Mouse (Mus musculus) induced T-regulatory cell, adult 2 months (primary cell): ENCODE measurements around the gene Coro1c.

Experiments used
- DNase-seq: peaks from one replicate; pipeline ENCODE4 v3.0.0-alpha.2; 2012; ENCODE audit warnings: low read depth

The Coro1c gene

DNA sequence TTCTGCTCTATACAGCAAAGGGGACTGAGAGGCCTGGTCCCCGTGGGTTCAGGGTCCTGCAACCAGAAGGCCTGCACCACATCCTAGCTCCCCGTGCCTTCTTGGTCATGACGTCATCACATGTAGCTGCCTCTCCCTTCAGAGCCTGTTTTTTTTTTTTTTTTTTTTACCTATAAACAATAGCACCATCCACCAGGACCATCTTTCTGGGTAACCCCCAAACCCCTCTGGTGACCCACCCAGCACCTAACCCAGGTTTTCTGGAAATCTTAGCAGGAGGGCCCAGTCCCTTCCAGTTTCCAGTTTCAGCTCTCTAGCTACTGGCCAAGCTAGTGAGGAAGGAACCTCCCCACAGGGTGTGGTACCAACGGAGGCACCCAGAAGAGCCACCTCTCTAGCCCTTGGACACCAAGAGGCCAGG is 80.6 kb downstream of the Coro1c start:
- DNase-seq, result peak; percentile 84

DNA sequence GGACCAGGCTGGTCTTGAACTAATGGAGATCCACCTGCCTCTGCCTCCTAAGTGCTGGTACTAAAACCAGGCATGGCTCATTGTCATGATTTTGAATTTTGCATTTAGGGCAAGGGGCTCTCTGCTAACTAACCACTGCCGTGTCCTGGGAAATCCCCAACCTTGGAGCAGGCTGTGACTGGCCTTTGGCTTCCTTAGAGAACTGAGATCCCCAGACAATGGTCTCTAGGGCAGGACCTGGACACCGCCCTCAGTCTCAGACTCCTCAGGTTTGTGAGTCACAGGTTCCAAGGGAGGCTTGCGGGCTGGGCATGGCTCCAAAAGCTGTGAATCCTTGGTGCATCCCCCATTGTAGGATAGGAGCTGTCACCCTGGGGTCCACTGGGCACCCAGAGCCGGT is 81.9 kb downstream of the Coro1c start:
- peak; percentile 76 for DNase-seq

DNA sequence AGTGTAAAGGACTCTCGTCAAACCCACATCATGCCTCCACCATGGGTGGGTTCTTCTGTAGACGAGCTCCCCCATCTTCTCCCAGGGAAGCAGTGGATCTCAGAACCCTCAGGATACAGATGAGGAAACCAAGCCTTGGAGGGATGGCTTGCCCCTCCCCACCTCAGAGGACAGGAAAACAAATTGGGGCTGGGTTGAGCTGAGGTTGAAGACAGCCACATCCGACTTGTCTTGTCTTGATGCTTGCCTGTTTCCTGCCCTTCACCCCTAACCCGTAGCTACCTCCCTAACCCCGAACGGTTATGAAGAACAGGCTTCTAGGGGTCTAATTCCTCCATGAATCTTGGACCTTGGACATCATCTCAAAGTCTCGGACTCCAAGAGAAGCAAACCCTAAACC is 83.0 kb downstream of the Coro1c start:
- DNase-seq, result peak; percentile 87

DNA sequence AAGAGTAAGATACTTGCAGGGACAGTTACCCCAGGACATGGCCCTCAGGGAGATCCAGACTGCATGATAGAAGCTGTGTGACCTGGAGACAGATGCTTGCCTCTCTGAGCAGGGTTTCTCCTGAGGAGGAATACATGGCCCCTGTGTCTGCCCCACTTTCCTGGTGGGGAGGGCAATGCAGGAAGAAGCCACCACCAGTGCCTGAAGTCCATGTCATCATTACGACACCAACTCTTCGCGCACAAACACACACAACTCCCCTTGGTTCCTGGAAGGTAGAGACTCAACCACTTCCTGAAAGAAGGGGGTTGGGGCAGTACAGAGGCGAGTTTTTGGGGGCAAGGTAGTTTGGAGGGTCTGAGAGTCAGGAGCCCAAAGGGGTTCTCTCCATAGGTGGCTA is 84.3 kb downstream of the Coro1c start:
- DNase-seq, result peak; percentile 83

DNA sequence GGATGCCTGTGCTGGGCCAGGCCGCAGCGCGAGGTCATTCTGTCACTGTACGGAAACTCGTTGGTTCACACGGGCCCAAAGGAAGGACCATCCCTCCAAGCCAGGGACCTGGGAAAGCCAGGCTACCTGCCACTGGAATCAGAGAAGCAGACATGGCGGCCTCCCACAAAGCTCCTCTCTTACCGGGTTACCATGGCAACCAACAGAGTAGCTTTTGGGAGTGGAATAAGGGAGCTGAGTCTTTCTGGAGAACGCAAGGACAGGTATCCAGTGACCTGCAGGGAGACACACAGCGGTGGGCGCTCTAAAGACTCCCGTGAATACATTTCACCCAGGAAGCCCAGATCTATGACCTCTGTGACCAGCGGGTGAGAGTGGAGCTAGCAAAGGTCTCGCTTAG is 90.0 kb downstream of the Coro1c start:
- DNase-seq, result no peak

DNA sequence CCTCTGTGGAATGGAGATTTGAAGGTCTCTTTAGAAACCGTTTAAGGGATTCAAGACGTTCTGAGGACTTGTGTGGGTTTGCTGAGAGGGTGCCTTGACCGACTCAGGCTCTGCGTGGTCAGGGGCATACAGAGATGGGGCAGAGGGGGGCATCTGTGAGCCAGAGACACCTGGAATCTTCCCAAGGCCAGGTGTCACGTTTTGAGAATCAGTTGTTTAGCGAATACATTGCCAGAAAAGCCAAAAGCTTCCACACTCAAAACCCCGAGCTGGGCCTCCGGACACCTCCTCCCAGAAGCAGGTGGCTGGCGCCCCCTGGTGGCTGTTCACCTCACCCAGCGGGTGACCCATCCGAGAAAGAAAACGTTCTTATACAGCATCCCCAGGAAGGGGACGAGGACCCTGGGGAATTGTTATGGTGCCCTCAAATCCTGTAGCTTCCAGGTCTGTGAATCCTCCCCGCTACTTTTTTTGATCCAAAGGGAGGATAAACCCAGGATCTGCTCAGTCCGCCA is 92.9 kb downstream of the Coro1c start:
- peak; percentile 91 for DNase-seq

DNA sequence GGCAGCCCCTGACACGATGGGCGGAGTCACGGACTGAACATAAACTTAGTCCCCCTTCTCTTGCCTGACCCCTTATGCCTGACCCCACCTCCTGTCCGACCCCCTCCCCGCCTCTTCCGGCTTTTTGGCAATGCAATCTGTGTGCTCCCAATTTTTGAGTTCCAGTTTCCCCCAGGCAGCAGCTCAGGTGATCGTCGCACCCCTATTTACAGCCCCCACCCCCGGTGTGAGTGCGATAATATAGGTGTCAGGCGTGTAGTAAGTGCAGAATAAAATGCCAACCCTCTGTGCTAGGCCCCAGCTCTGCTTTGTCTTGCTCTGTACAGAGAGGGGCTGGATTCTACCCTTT is 93.5 kb downstream of the Coro1c start:
- no peak for DNase-seq

DNA sequence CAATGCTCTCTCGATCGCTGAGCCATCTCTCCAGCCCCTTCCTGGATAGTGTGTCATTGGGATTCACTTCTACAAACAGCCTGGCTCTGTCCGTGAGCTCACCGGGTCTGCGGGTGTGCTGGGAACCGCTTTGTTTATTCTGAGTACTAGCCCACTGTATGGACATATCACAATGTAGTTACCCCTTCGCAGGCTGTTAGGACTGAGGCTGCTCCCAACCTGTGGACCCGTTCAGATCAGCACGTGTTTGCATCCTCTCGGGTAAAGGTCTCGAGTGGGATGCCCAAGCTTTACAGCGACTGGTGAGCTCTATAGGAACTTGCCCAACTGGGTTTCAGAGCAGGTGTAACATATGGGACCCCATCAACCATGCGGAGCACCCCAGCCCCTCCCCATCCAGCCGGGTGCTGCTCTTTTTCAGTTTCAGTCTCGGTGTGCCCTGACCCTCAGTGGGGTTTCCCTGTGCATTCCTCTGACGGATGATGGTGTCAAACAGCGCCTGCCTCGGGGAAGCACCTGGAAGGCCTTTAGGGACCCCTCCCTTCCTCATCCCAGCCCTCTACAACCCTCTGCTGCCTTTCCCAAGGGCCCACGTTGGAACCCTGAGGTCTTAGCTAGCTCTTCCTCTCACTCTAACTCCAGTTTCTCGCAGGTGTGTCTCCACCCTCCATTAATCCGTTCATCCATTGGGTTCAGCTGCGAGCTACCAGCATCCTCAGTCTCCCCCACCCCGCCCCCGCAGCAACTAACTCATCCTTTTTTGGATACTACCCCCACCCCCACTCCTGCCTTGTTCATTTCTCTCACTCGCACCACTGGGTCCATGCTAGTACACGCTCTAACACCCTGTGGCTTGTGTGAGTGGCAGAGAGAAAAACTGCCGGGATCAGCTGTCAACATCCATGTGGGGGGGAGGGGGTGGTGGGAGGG is 94.2 kb downstream of the Coro1c start:
- peak; percentile 91 for DNase-seq

DNA sequence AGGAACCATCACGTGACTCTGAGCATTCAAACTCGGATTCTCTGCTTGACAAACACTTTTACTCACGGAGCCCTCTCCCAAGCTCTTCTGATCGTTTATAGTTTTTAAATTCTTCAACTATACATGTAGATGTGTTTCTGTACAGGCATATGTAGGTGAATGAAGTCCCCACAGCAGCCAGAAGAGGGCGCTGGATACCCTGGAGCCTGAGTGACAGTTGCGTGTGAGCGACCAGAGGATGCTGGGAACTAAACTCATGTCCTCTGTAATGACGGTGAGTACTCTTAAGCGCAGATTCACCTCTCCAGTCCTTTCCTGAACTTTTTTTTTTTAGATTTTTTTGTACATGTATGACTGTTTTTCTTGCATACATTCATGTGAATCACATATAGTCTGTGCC is 95.0 kb downstream of the Coro1c start:
- DNase-seq, result peak; percentile 88

DNA sequence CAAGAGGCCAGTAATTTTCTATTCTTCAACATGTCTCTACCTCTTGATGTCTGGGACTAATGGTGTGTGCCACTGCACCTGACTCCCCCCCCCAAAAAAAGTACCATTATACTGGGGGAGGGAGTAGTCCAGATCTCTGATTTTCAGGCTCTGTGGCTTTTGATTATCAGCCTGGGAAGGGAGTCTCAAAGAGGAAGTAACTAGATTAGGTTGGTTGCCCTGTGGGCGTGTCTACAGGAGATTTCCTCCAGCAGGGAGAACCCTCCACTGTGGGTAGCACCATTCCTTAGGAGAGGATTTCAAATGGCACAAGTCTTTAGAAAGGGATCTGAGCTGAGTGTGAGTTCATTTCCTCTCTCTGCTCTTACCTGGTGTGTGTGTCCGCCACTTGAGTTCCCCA is 95.9 kb downstream of the Coro1c start:
- DNase-seq, result peak; percentile 50

DNA sequence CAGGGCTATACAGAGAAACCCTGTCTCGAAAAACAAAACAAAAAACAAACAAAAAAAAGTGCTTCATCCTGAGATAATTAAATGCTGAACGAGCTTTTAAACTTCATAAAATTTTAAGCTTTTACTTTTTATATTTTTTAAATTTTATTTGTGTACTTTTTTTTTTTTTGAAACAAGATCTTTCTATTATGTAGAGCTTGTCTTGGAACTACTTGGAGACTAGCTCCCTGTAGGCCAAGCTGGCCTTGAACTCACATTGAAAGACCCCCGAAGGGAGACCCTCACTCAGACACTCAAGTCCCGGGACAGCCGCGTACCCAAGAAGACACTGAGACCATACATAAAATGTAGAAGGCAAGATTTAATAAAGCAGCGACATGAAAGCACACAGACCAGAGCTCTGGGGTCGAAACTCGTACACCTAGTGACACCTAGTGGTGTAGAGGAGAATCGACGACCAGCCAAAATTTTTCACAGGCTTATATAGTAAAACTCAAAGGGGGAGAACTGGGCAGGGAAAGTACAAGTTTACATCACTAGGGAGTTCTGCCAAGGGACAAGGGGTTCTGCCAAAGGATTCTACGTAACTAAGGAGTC is 96.6 kb downstream of the Coro1c start:
- peak; percentile 59 for DNase-seq

DNA sequence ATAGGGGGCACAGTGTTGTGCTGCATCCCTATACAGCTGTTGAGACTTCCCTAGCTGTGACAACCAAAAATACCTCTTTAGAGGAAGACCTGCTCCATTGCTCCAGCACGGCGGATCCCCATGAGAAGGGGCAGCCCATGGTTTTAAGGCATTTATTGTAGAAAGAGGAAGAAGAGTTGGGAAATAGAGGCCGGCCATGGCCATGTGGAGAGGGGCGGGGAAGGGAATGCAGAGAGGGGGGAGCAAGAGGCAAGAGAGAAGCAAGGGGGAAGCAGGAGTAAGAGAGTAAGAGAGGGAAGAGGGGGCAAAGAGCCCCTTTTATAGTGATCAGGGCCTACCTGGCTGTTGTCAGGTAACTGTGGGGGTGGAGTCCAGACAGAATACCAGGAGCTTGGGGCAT is 98.4 kb downstream of the Coro1c start:
- DNase-seq, result no peak

DNA sequence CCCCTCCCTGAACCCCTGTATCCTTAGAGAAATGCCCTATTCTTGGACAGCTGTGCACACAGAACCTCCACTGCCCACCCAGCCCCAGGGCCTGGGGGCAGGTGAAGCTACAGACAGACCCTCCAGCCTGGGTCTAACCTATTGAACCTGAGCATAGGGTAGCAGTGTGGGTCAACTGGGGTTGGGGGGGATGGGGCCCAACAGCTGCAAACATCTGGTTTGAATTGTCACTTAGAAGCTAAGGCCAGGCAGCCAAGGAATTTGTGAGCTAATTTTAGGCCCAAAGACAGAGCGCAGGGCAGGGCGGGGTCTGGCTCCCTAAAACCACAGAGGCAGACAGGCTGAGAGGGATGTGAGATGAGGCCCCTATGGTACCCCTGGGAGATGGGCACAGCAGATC is 100.4 kb downstream of the Coro1c start:
- no peak for DNase-seq

DNA sequence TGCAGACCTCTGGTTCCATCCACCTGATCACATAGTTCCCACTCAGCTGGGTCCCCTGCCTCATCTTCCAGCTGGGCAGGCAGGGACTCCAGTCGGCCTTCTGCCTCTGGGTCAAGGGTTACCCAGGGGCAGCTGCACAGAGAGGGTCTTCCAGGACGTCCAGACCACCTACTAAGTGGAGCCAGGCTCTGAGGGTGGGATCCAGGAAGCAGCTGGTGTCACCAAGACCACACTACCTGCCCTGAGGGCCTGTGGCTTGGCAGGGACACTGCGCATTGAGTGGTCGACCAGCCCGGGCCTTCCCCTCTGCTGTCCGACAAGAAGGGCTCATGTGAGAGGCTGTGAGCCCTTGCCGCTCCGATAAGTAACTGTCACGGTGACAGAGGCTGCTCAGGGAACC is 100.8 kb downstream of the Coro1c start:
- DNase-seq, result no peak

DNA sequence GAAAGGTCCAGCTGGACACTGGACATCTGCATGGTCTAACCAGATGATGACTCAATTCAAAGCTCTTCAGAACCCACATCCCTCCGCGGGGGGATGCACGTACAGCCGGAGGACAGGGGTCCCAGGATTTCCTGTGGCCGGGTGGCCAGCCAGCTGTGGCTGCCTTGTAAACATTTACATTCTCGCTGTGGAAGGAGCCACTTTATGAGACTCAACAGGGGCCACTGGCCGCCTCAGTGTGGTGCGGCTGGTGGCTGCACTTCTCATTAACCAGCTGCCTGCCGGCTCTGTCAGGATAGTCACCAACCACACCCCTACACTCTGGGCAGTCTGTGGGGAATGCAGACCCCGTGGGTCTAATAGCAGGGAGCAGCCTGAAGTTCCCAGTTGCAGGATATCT is 102.1 kb downstream of the Coro1c start:
- no peak for DNase-seq

DNA sequence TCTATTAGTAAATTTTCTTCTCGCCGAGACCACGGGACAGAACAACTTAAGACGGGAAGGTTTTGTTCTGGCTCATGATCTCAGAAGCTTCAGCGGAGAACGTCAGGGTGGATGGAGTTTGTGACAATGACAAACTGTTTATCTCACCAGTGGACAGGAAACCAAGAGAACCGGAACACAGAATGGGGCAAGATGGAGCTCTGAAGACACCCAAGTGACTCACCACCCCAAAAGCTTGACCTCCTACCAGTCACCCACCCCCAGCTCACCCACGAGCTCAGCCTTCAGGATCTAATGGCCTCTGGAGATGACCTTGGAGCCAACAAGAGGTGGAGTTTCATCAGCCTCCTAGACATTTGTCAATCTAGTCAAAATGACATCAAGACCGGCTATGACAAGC is 103.3 kb downstream of the Coro1c start:
- no peak for DNase-seq

DNA sequence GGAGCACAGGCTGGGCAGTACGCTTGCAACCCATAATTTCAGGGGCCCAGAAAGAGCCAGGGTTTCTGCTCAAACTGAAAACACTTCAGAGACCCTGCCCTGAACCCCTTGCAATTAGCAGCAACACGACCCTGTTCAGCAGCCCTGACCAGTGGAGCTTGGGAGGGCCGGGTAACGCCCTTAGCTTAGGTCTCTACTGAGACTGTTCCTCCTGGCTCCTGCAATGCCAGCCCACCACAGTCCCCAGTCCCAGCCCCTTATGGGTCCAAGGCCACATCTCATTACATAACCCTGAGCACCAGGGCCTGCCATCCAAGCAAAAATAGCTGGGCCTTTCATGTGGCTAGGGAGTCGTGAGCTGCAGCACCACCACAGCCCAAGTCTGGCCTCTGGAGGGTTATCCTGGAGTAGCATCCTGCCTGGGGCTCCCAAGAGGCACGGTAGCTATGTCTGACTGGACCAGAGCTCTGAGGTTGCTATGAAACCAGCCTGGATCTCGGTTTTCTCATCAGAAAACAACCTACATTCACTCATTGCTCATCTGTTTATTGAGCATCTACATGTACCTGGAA is 104.1 kb downstream of the Coro1c start:
- no peak for DNase-seq

DNA sequence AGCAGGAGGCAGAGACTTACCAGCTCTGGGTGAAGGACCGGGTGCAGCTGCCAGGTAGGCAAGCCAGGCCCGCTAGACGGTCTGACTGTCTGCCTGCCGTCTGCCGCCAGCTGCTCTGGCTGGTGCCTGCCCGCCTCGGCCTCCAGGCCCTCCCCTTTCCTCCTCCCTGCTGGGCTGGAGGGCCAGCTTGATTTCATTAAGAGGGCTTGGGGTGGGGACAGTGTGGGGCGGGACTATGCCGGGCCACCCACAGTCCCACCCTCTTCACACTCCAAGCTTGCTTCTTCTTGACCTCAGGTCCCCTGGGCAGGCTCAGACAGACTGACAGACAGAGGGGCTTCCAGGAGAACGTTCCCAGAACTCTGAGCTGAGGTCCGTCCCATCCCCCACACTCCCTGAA is 108.3 kb downstream of the Coro1c start, which contains the start of gene Tmem119:
TSS of gene Tmem119 (minus strand) at position 237 of the 400 bp plus-strand sequence.
- DNase-seq, result no peak

DNA sequence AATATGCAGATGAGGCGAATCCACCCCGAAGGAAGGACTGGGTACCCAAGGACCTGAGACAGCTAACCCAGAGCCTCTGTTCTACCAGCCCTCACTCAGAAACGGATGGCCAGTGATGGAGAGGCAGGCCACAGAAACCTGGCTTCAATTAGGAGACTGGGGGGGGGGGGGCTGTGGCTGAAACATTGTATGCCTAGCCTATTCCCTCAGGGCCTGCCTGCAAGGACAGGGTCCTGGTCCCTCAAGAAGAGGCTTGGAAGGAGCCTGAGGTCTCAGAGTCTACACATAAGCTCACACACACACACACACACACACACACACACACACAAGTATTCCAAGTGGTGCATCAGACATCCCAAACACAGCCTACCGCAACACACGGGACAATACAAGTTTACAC is 108.9 kb downstream of the Coro1c start:
- DNase-seq, result no peak

DNA sequence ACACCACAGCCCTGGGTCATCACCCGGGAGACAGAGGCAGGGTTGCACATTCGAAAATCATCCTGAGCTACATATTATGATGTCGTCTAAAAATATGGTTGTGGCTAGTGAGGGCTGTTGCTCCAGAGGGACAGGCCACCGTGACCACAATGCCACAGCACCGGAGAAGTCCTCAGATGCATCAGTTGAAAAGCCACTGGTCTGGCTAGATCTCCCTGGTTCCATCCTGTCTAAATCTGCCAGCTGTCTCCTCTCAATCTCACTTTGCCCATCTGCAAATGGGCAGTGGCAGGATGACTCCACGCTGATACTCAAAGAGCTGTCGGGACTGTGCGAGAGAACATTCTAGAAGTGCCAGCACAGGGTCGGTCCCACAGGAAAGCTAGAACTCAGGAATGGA is 110.0 kb downstream of the Coro1c start:
- no peak for DNase-seq

DNA sequence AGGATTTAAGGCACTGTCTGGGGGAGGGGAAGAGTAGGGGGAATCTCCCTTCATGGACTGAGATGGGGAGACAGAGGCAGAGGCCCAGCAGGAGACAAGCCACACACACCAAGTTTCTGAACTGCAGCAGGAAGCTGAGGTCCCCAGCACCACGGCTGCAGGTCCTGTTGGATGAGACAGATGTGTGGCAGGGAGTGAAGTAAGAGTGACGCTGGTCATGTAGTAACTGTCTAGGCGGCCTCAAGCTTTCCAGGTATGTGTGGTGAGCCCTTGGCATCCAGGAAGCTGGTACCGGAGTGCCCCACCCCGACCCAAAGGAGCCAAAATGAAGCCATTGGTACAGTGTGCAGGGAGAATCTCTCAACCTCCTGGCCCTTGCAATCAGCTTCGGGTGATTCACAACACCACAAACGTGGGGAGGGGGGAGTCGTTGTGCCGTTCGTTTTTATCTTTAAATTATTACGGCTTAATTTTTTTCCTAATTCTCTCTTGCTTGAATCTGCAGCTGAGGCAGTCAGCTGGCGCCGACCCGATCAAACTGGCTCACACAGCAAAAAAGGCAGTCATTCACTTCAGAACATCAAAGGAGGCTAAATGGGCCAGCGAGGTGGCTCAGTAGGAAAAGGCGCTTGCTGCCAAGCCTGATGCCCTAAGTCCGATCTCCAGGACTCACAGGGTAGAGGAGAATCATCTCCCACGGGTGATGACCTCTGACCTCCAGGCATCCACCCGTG is 111.2 kb downstream of the Coro1c start:
- no peak for DNase-seq

DNA sequence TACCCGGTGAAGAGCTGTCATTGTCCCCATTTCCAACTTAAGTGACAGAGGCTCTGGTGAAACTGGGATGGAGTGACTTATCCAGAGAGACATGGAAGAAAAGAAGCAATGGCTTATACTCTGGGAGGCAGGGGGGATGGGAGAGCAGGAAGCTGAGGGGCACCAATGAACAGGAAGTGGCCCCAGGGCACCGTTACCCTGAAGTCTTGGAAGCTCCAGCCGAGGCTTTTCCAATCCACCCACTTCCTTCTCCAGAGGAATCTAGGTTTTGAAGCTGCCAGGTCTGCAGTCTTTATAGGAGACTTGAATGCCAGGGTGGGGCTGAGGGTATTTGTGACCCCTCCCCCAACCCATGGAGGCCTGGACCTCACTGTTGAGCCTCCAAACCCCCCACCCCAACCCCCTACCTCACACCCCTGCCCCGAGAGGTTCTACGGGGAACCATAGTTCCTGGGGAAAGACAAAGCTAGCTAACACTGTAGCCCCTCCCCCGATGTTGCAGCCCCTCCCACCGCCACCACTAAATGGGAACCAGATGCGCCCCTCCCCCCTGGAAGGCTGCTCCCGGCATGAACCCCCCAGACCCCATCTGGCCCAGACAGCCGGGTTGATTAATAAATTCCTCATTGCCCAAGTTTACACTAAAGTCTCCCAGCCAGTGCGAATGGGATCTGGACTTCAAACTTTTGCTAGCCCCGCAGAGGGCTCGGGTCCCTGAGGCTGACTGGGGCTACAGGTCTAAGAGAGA is 112.0 kb downstream of the Coro1c start:
- DNase-seq, result no peak
